Mouse (Mus musculus): Measurements from ENCODE around the gene Kprp. TPM values are rescaled to one million over a fixed set of nuclear protein-coding genes. Genes with fewer than 3 reads are reported as not detected.
"Not testable (repeated sequence)": the region's sequence is repeated elsewhere in the genome, so short reads cannot be mapped to it uniquely, and the experiment has no call there.

The Kprp gene
- polyA plus RNA-seq (2015; fragmentation: Nextera tagmentation; extraction: Ambion mirVana), result not detected in 2 replicates

- Histone ChIP-seq H3K9me3 (no peaks in the 10 kb centered on the region), H3K27me3 (no peaks in the 10 kb centered on the region), H3K27ac (no peak within 1 kb of the TSS), H3K9ac (no peak within 1 kb of the TSS), H3K4me1 (replicated peaks) (no peaks in the 10 kb centered on the region), H3K36me3 (no peaks in the 10 kb centered on the region), H3K4me2 (no peak within 1 kb of the TSS), H3K4me3 (no peak within 1 kb of the TSS)
- no peak for ATAC-seq (ENCODE audit: low FRiP score)
- 53% methylated on average over 1 of the region's 1 CpGs for WGBS
Observed at GRCm38 (mm10) chr3:92827108-92827507, at the start of gene Kprp. Gene Kprp (minus strand): TSS chr3:92827247.

DNA sequence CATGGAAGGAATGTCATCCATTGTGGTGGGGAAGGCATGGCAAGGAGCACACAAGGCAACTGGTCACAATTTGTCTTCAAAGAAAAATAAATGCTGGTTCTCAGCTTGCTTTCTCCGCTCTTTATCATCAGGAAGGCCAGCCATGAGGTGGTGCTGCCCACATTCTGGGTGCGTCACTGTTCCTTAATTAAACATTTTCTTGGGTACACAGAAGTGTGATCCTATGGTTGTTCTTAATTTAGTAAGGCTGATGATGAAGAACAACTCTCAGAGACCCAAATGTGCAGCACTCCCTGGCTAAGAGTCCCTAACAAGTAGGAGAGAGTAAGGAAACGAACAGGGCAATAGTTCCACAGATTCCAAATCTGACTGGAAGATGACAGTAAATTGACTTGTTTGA lies 47.1 kb upstream of the Kprp start:
- WGBS, result 95% methylated on average over 3 of the region's 3 CpGs
- H3K9me3 ChIP-seq, result no peaks in the 10 kb centered on the region

DNA sequence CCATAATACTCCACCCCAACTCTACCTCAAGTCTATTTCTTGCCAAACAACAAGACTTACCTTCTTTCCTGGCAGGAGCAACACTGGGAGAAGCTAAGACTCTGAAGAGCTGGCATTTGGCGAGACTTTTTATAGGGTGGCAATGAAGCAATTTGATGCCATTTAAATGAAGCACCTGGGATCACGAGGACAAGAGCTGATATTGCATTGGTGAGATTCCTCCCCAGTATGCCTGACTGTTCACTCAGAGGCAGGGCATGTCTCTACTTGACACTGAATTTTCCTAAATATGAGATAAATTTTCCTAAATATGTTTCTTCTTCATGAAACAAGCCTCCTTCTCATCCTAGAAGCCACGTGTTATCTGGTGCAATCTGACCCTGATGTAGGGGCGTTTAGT lies 43.1 kb upstream of the Kprp start, which contains the start of gene 2310050C09Rik:
Gene 2310050C09Rik, minus strand, starts transcription at position 101 of the 400 bp plus-strand sequence.
- Histone ChIP-seq H3K4me2 (no peak within 1 kb of the TSS), H3K27me3 (no peaks in the 10 kb centered on the region), H3K4me3 (no peak within 1 kb of the TSS), H3K9ac (no peak within 1 kb of the TSS), H3K36me3 (no peaks in the 10 kb centered on the region), H3K4me1 (replicated peaks) (no peaks in the 10 kb centered on the region), H3K27ac (no peak within 1 kb of the TSS), H3K9me3 (no peaks in the 10 kb centered on the region)
- ATAC-seq (ENCODE audit: low FRiP score), result no peak
- 85% methylated on average over 4 of the region's 4 CpGs for WGBS

More for the DNA sequence above, 47.1 kb upstream of the Kprp start:
- no peaks in the 10 kb centered on the region for H3K36me3 ChIP-seq
- H3K4me3 ChIP-seq, result no peak overlapping the region
- H3K27ac ChIP-seq, result no peak overlapping the region
- H3K4me2 ChIP-seq, result no peak overlapping the region
- H3K4me1 ChIP-seq (replicated peaks), result no peaks in the 10 kb centered on the region
- H3K27me3 ChIP-seq, result no peaks in the 10 kb centered on the region
- ATAC-seq (ENCODE audit: low FRiP score), result no peak
- no peak overlapping the region for H3K9ac ChIP-seq

GRCm38 (mm10) chr3:92851186-92851585 lies 24.1 kb upstream of the Kprp start, which contains the start of gene Lce1l:
Gene Lce1l (minus strand): TSS chr3:92851286.
- Histone ChIP-seq H3K27ac (no peak within 1 kb of the TSS), H3K4me2 (no peak within 1 kb of the TSS), H3K4me3 (no peak within 1 kb of the TSS), H3K4me1 (replicated peaks) (no peaks in the 10 kb centered on the region), H3K27me3 (no peaks in the 10 kb centered on the region), H3K36me3 (no peaks in the 10 kb centered on the region), H3K9ac (no peak within 1 kb of the TSS), H3K9me3 (no peaks in the 10 kb centered on the region)
- ATAC-seq (ENCODE audit: low FRiP score), result no peak
- WGBS, result 89% methylated on average over 3 of the region's 3 CpGs

DNA sequence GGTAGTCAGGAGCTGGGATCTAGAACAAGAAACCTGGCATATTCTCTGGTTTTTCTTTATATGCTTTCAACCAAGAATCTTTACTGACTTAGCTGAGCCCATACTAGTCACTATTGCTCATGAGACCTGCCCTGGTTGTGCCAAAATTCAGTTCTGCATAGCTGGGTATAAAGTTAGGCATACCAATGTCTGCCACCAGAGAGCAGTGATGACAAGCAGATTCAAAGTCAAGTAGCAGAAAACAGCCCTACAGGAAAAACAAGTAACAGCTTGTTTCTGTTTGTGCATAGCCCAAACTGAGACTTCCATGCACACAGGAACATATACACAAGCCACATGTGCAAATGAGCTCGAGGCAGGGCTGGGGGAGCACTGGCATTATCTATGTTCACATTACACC lies 1.2 kb downstream of the Kprp start:
- H3K4me2 ChIP-seq, result no peak overlapping the region
- no peak for ATAC-seq (ENCODE audit: low FRiP score)
- no peak overlapping the region for H3K4me3 ChIP-seq
- H3K4me1 ChIP-seq (replicated peaks), result no peaks in the 10 kb centered on the region
- no peaks in the 10 kb centered on the region for H3K27me3 ChIP-seq
- H3K9me3 ChIP-seq, result no peaks in the 10 kb centered on the region
- H3K27ac ChIP-seq, result no peak overlapping the region
- WGBS, result 42% methylated on average over 1 of the region's 1 CpGs
- no peaks in the 10 kb centered on the region for H3K36me3 ChIP-seq
- no peak overlapping the region for H3K9ac ChIP-seq

- not testable (repeated sequence) for ATAC-seq (ENCODE audit: low FRiP score); H3K4me1 ChIP-seq (replicated peaks); H3K27ac ChIP-seq; H3K36me3 ChIP-seq; H3K4me3 ChIP-seq; H3K4me2 ChIP-seq; H3K27me3 ChIP-seq; H3K9ac ChIP-seq; H3K9me3 ChIP-seq
- 93% methylated on average over 2 of the region's 2 CpGs for WGBS
Observed at GRCm38 (mm10) chr3:92816036-92816435, 11.0 kb downstream of the Kprp start.

DNA sequence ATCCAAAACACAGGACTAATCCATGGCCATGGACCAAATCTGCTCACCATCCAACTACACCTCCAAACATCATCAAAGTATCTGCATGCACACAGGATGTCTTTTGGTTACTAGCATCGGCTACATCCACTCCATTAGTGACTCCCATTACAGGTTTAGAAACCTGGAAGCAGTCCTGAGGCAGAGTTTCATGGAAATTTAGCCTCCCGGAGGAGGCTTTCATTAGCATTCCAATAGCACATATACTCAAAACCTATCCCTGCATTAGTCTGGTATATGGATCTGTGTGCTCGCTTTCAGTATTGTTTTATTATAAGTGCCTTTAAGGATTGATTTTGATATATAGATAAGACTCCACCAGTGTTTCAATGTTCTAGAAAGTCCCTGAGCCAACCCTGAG lies 11.5 kb downstream of the Kprp start:
- no peaks in the 10 kb centered on the region for H3K36me3 ChIP-seq
- H3K4me3 ChIP-seq, result no peak overlapping the region
- H3K4me2 ChIP-seq, result no peak overlapping the region
- no peaks in the 10 kb centered on the region for H3K27me3 ChIP-seq
- H3K9me3 ChIP-seq, result no peaks in the 10 kb centered on the region
- no peaks in the 10 kb centered on the region for H3K4me1 ChIP-seq (replicated peaks)
- H3K9ac ChIP-seq, result no peak overlapping the region
- H3K27ac ChIP-seq, result no peak overlapping the region
- 95% methylated on average over 3 of the region's 3 CpGs for WGBS
- no peak for ATAC-seq (ENCODE audit: low FRiP score)

- Histone ChIP-seq H3K9me3 (no peaks in the 10 kb centered on the region), H3K36me3 (no peaks in the 10 kb centered on the region), H3K27me3 (no peaks in the 10 kb centered on the region), H3K9ac (no peak within 1 kb of the TSS), H3K4me2 (no peak within 1 kb of the TSS), H3K27ac (no peak within 1 kb of the TSS), H3K4me3 (no peak within 1 kb of the TSS), H3K4me1 (replicated peaks) (no peaks in the 10 kb centered on the region)
- no peak for ATAC-seq (ENCODE audit: low FRiP score)
Observed at GRCm38 (mm10) chr3:92807791-92808190, 19.3 kb downstream of the Kprp start, which contains the start of gene Lce1k. Gene Lce1k (minus strand): TSS chr3:92807891.

DNA sequence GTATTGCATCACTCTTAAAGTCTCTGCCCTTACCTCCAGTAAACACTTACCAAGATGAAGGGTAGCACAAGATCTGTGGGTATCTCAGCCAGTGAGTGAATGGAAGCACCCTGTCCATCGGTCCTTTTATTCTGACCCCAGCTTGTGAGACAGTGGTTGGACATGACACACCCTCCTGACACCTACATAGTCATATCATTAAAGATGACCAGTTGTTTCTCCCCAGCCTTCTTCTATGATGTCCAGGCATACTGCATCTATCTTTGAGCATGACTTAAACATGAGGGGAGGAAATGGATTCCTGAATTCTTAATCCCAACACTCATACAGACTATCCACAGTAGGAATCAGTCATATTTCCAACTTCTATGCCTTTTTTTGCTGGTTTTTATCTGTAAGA lies 36.6 kb downstream of the Kprp start, which contains the start of gene Lce1j:
Gene Lce1j, minus strand, starts transcription at position 101 of the 400 bp plus-strand sequence.
- no peak for ATAC-seq (ENCODE audit: low FRiP score)
- H3K9ac ChIP-seq, result no peak within 1 kb of the TSS
- H3K9me3 ChIP-seq, result no peaks in the 10 kb centered on the region
- H3K4me3 ChIP-seq, result no peak within 1 kb of the TSS
- H3K4me1 ChIP-seq (replicated peaks), result no peaks in the 10 kb centered on the region
- no peaks in the 10 kb centered on the region for H3K36me3 ChIP-seq
- H3K4me2 ChIP-seq, result no peak within 1 kb of the TSS
- H3K27ac ChIP-seq, result no peak within 1 kb of the TSS
- no peaks in the 10 kb centered on the region for H3K27me3 ChIP-seq
- WGBS, result 97% methylated on average over 1 of the region's 1 CpGs

DNA sequence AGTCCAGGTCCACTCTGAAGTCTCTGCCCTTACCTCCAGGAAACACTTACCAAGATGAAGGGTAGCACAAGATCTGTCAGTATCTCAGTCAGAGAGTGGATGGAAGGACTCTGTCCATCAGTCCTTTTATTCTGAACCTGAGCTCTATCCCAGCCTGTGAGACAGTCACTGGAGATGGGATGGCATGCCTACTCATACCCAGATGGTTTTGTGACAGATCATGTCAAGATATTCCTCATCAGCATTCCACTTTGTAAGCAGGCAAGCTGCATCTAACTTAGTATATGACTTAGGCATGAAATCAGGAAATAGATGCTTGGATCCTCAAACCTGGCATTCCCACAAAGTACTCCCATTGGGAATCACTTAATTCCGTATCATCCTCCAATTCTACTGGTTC lies 48.2 kb downstream of the Kprp start, which contains the start of gene Lce1i:
Gene Lce1i, minus strand, starts transcription at position 101 of the 400 bp plus-strand sequence.
- ATAC-seq (ENCODE audit: low FRiP score), result no peak
- Histone ChIP-seq H3K27ac (no peak within 1 kb of the TSS), H3K27me3 (no peaks in the 10 kb centered on the region), H3K36me3 (no peaks in the 10 kb centered on the region), H3K4me1 (replicated peaks) (no peaks in the 10 kb centered on the region), H3K4me2 (no peak within 1 kb of the TSS), H3K4me3 (no peak within 1 kb of the TSS), H3K9ac (no peak within 1 kb of the TSS), H3K9me3 (no peaks in the 10 kb centered on the region)
- 93% methylated on average over 1 of the region's 1 CpGs for WGBS

Other genes with a start within 250 kb of the Kprp start
- not detected in 2 replicates for gene Smcp, start 238.2 kb downstream of the Kprp start, polyA plus RNA-seq (2015; fragmentation: Nextera tagmentation; extraction: Ambion mirVana)
- gene 2210017I01Rik, start 219.8 kb downstream of the Kprp start, polyA plus RNA-seq (2015; fragmentation: Nextera tagmentation; extraction: Ambion mirVana), result not detected in 2 replicates
- gene Lce6a, start 205.6 kb downstream of the Kprp start, polyA plus RNA-seq (2015; fragmentation: Nextera tagmentation; extraction: Ambion mirVana), result not detected in 2 replicates
- not detected in 2 replicates for gene Lce1a1, start 178.9 kb downstream of the Kprp start, polyA plus RNA-seq (2015; fragmentation: Nextera tagmentation; extraction: Ambion mirVana)
- not detected in 2 replicates for gene Lce1b, start 170.3 kb downstream of the Kprp start, polyA plus RNA-seq (2015; fragmentation: Nextera tagmentation; extraction: Ambion mirVana)
- gene Lce1a2, start 156.9 kb downstream of the Kprp start, polyA plus RNA-seq (2015; fragmentation: Nextera tagmentation; extraction: Ambion mirVana), result not detected in 2 replicates
- not detected in 2 replicates for gene Lce1c, start 148.0 kb downstream of the Kprp start, polyA plus RNA-seq (2015; fragmentation: Nextera tagmentation; extraction: Ambion mirVana)
- gene Lce1d, start 140.0 kb downstream of the Kprp start, polyA plus RNA-seq (2015; fragmentation: Nextera tagmentation; extraction: Ambion mirVana), result not detected in 2 replicates
- not detected in 2 replicates for gene Lce1e, start 118.2 kb downstream of the Kprp start, polyA plus RNA-seq (2015; fragmentation: Nextera tagmentation; extraction: Ambion mirVana)
- not detected in 2 replicates for gene Lce1f, start 106.9 kb downstream of the Kprp start, polyA plus RNA-seq (2015; fragmentation: Nextera tagmentation; extraction: Ambion mirVana)
- gene Gm38119, start 88.2 kb downstream of the Kprp start, polyA plus RNA-seq (2015; fragmentation: Nextera tagmentation; extraction: Ambion mirVana), result not detected in 2 replicates
- not detected in 2 replicates for gene Lce1g, start 74.9 kb downstream of the Kprp start, polyA plus RNA-seq (2015; fragmentation: Nextera tagmentation; extraction: Ambion mirVana)
- not detected in 2 replicates for gene Lce1h, start 62.2 kb downstream of the Kprp start, polyA plus RNA-seq (2015; fragmentation: Nextera tagmentation; extraction: Ambion mirVana)
- gene Lce1i, start 48.3 kb downstream of the Kprp start, polyA plus RNA-seq (2015; fragmentation: Nextera tagmentation; extraction: Ambion mirVana), result not detected in 2 replicates
- gene Lce1j, start 36.7 kb downstream of the Kprp start, polyA plus RNA-seq (2015; fragmentation: Nextera tagmentation; extraction: Ambion mirVana), result not detected in 2 replicates
- gene Lce1k, start 19.4 kb downstream of the Kprp start, polyA plus RNA-seq (2015; fragmentation: Nextera tagmentation; extraction: Ambion mirVana), result not detected in 2 replicates
- gene Lce1l, start 24.0 kb upstream of the Kprp start, polyA plus RNA-seq (2015; fragmentation: Nextera tagmentation; extraction: Ambion mirVana), result not detected in 2 replicates
- gene 2310050C09Rik, start 43.0 kb upstream of the Kprp start, polyA plus RNA-seq (2015; fragmentation: Nextera tagmentation; extraction: Ambion mirVana), result not detected in 2 replicates
- not detected in 2 replicates for gene Lce3a, start 99.0 kb upstream of the Kprp start, polyA plus RNA-seq (2015; fragmentation: Nextera tagmentation; extraction: Ambion mirVana)
- not detected in 2 replicates for gene Lce3b, start 105.7 kb upstream of the Kprp start, polyA plus RNA-seq (2015; fragmentation: Nextera tagmentation; extraction: Ambion mirVana)
- not detected in 2 replicates for gene Lce3c, start 117.2 kb upstream of the Kprp start, polyA plus RNA-seq (2015; fragmentation: Nextera tagmentation; extraction: Ambion mirVana)
- not detected in 2 replicates for gene Lce3d, start 130.1 kb upstream of the Kprp start, polyA plus RNA-seq (2015; fragmentation: Nextera tagmentation; extraction: Ambion mirVana)
- gene Lce3e, start 139.8 kb upstream of the Kprp start, polyA plus RNA-seq (2015; fragmentation: Nextera tagmentation; extraction: Ambion mirVana), result not detected in 2 replicates
- gene Lce3f, start 165.0 kb upstream of the Kprp start, polyA plus RNA-seq (2015; fragmentation: Nextera tagmentation; extraction: Ambion mirVana), result not detected in 2 replicates
- 1.1 and 1.6 TPM in 2 replicates for gene Crct1, start 188.4 kb upstream of the Kprp start, polyA plus RNA-seq (2015; fragmentation: Nextera tagmentation; extraction: Ambion mirVana)
- not detected in 2 replicates for gene Lce1m, start 191.8 kb upstream of the Kprp start, polyA plus RNA-seq (2015; fragmentation: Nextera tagmentation; extraction: Ambion mirVana)
- not detected in 2 replicates for gene Gm4858, start 241.6 kb upstream of the Kprp start, polyA plus RNA-seq (2015; fragmentation: Nextera tagmentation; extraction: Ambion mirVana)

All from hindbrain, embryonic 13.5 days (tissue).